Mouse (Mus musculus): ENCODE results near the gene Rbm42.

DNA sequence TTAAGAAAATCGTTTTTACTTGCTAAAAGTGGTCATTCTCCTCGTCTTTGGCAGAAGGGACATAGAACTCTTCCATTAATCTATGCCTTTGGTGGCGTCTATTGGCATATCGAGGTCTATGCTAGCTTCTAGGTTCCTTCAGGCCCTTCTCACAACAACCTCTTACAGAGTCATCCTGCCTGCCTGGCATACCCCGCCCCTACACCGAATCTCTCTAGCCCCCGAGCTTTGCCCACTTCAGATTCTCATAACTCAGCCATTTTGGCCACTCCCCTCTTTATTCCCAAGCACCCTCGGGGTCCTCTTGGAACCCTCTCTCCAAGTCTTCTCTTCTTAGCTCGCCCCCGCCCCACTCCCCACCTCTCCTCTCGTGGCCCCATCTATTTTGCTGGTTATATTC, 15.2 kb upstream of the Rbm42 start:
- TF ChIP-seq TAL1 (IDR thresholded peaks at IDR 0.05; ENCODE audit: low read length) (no peak), GATA1 (IDR thresholded peaks at IDR 0.05; ENCODE audit: low read length) (no peak)
